Mouse (Mus musculus) cerebellum, postnatal 14 days (tissue): Measurements from ENCODE around the gene Rnf168.
"Not testable (repeated sequence)": the region's sequence is repeated elsewhere in the genome, so short reads cannot be mapped to it uniquely, and the experiment has no call there.

Source experiments
- DNase-seq, 2 experiments: peaks; one replicate each; pipeline ENCODE4 v3.0.0; 2021; ENCODE audit warnings: mixed read lengths in 2 of 2

The Rnf168 gene

DNA sequence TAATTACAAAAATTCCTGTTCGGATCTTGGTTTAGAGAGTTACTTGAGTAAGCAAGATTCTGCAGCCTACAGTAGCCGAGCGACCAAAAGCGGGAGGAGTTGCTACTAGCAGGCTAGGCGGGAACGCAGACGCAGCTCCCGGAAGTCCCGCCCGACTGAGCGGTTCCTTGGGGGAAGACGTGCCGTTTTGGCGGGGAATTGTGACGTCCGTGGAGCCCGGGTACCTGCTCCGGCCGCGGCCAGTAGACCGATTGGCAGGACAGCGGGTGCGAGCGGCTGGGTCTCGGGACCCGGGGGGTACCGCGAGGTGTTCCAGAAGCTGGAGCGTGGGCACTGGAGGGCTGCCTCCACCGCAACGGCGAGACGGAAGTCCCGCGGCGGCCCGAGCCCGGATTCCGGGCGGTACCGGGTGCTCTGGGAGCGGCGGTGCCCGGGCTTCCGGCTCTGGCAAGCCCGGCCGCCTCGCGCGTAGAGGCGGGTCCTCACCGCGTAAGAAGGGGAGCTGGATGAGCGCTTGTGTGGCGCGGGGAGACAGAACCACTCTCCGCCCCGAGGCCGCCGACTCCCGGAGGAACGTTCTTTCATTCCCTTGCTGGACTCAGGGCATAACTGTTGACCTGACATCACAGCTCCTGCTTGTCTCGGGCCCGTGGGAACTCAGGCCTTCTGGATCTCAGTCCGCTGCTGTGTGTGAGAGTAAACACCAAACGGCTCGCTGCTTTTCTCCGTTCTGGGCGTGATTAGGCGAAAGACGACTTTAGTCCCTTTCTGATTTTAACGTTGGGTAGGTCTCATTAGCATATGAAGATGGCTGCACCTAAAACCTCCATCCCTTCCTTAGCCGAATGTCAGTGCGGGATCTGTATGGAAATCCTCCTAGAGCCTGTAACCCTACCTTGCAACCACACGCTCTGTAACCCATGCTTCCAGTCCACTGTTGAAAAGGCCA is at the start of gene Rnf168:
Rnf168 (plus strand) TSS at position 152 of the 949 bp plus-strand sequence.
- DNase-seq = peak; percentile 88 to 93

DNA sequence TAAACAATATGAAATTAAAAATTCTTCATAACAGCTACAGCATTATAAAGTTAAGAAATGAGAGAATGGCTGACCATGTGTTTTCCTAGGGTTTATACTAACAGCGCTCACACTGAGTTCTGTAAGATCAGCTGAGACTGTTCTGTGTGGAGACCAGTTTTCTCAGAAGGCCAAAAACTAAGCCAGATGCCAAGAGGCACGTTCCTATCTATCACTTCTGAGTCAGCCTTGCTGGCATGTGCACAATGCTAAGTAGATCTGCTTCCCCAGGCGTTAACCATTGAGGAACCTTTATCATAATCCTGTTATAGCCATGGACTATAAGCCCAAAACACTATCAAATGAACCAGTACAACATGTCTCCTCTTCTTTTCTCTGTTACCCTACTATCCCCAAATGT is 45.2 kb upstream of the Rnf168 start:
- DNase-seq = not testable (repeated sequence)

DNA sequence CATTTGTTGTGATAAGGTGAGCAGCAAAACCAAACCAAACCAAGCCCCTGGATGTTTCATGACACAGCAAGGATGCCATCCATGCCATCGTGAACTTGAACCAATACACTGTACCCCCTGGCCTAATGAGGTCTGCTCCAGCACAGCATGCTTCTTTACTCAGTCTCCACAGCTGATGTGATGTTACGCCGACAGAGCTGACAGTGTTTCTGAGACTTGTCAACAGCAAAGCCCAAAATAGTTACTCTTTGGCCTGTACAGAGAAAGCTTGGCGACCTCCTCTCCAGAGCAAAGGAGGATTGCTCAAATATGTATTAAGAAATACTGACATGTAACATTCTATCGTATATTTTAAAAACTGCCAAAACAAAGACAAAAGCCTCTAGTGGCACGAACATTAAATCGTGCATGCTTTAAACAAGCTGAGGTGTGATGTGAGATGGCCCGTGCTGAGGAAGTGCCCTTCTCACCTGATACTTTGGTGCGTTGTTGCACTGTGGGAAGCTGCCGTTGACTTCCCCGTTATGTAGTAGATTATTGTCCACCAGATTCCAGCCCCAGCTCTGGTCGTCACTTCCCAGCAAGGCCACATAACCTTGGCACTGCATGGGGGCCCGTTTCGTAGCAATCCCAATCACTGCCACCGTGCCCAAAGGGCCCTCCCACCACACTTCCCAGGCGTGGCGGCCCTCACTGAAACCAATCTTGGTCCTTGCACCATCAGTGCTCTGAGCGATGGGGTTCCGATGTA is 39.2 kb upstream of the Rnf168 start:
- no peak for DNase-seq

DNA sequence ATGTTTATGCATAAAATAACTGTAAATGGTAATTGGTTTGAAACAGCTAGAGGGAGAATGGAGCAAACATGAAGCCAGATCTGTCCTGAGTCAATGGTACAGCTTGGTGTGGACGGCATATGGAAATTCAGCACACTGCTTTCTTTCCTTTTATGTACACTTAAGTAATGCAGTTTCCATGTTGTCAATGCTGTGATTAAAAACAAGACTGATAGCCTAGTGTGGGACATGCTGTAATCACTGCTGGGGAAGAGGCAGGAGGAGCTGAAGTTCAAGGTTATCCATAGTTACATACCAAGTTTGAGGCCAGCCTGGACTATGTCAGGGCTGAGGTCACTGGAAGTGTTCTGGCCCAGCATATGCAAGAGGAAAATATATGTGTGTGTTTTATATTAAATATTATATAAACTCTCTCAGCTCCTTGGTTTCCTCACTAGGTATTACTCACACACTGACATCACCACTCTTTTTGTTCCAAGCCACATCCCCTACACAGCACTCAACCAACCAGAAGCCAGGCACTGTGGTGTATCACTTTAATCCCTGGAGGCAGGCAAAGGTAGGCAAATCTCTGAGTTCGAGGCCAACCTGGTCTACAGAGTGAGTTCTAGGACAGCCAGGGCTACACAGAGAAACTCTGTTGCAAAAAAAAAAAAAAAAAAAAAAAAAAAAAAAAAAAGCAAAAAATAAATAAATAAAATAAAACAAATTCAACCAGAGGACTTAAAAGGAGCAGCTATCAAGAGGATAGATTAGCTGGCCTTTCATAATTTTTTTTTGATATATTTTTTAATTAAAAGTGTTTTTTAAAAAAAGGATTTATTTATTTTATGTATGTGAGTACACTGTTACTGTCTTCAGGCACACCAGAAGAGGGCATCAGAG is 37.6 kb upstream of the Rnf168 start:
- DNase-seq = no peak

DNA sequence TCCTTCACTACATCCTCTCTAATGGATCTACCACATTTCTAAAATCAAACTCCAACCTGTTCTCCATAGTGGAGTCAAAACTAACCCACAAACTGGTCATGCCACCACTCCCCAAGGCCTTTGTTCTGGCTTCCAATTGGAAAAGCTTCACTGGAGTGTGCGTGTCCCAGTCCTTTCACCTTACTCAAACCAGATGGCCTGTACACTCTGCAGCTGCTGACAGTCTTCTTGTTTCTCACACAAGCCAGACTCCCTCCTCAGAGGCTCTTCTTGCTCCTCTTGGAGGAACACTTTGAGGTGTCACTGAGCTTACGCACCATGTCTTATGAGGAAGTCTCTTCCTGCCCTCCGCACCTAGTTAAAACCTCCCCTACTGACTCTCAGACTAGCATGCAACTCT is 33.4 kb upstream of the Rnf168 start:
- no peak for DNase-seq

DNA sequence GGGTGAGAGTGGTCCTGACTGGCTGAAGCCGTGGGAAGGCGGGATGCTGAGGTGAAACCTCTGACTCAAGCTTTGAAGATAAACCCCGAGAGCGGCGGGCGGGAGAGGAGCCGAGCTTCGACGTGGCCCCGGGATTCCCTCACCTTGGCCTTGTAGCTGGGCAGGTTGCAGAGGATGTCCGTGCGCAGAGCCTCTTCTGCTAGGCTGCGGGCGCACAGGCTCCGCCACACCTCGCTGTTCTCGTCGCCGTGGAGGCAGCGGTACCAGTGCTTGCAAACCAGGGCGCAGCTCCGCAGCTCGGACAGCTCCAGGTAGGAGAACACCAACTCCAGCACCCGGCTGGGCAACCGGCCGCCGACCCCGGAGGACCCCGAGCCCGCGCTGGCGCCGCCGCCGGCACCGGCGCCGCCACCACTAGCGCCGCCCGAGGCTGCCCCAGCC is 30.9 kb upstream of the Rnf168 start:
- peak; percentile 73 to 77 for DNase-seq

DNA sequence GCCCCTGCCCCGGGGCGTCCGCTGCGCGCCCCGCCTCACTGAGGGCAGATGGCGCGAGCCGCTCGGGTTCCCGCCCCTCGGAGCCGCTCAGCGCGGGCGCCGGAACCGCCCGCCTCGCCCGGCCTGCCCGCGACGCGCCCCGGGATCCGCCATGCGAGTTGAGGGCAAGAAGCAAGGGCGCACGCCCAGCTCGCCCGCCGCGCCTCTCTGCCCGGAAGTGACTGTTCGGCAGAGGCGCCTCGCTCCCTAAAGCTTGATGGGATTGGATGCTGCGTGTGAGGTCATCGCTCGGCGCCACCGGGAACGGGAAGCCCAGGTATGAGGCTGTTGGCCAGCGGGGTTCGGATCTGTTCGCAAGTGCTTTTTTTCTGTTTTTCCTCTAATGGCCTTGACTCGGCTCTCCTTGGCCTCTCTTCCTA is 30.3 kb upstream of the Rnf168 start, which contains the start of the genes Fbxo45 and Wdr53:
Fbxo45 (minus strand) TSS at position 207 of the 419 bp plus-strand sequence.
Wdr53 (plus strand) TSS at position 276 of the 419 bp plus-strand sequence.
- peak; percentile 97 to 98 for DNase-seq

DNA sequence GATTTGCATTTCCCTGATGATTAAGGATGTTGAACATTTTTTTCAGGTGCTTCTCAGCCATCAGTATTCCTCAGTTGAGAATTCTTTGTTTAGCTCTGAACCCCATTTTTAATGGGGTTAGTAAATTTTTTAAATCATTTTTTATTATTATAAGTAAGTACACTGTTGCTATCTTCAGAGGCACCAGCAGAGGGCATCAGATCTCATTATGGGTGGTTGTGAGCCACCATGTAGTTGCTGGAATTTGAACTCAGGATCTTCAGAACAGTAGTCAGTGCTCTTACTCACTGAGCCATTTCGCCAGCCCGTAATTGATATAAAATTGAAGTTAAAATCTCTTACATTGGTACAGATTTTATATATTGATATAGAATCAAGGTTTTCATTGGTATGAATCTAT is 13.0 kb upstream of the Rnf168 start:
- not testable (repeated sequence) for DNase-seq

DNA sequence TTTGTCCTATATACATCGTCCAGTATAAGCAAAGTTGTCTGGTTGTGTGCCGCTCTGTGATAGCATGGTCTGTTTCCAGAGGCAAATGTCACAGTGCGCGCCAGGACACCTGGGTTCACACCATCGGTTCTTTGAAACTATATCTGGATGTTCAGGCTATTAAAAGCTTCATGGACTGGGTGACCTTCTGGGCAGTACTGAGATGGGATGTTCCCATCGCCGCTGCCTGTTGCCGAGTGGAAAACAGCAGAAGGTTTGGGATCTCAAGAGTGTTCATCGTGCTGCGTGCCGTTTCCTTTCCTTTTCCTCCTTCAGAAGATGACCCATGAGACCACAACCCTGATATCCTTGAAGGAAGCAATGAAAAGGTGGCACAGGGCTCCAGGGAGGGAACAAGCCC is 6.0 kb upstream of the Rnf168 start, which contains the start of gene Smco1:
Smco1 (plus strand) TSS at position 178 of the 400 bp plus-strand sequence.
- no peak for DNase-seq

DNA sequence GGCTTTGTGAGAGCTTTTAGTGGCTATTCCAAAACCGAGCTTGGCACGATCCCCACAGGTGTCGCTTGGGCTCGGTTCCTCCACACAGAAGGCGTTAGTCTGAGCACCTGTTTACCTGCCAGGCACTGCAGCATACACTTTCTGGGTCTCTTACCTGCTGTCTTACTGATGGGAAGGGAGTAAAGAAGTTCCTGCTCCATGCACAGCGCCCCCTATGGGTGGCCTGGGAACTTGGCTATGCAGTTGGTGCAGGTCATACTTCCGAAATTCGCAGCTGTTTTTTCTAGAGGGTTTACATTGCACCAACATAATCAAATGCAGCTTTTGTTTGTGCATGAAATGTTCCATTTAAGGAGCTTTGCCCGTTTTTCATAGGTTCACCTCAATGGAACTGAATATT is 3.9 kb upstream of the Rnf168 start:
- DNase-seq = peak in 1 of 2 experiments; percentile 40

DNA sequence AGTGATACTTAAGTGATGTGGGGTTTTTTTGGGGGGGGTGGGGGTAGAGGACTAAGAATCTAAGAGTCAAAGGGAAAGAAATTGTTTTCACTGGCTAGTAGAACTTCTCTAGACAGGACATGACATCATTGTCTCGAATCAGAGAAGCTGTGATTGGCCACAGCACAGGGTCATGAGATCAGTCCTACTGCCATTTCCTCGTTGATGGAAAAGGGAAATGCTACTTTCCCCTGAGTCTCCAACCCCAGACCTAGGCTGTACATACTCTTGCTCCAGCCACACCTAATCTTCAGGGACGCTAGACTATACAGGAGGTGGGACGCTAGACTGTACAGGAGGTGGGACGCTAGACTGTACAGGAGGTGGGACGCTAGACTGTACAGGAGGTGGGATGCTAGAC is 2.2 kb upstream of the Rnf168 start:
- DNase-seq = no peak

DNA sequence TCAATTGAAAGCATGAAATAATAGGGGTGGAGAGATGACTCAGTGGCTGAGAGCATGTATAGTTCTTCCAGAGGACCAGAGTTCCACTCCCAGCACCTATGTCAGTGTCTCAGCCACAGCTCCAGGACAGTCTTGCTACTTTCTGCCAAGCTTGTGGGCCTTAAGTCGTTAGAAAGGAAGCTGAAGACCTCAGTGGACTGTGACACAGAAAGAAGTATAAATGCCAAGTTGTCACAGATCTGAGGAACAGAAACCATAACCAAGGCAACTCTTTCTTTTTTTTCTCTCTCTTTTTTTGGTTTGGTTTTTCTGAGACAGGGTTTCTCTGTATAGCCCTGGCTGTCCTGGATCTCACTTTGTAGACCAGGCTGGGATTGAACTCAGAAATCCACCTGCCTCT is 1.4 kb upstream of the Rnf168 start:
- no peak for DNase-seq

DNA sequence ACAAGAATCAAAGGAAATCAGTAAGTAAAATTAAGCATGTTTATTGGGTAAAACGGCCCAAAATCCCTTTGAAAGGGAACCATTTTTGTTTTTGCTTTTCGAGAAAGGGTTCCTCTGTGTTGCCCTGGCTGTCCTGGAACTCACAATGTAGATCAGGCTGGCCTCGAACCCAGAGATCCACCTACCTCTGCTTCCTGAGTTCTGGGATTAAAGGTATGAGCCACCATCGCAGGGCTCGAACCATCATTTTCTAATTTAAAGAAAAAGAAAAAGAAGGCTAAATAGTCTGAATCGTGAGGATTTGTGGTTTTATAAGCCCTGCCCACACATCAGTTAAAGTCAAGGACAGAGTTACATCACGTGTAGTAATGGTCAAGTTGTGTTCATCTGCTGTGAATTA is 1.1 kb downstream of the Rnf168 start:
- no peak for DNase-seq

DNA sequence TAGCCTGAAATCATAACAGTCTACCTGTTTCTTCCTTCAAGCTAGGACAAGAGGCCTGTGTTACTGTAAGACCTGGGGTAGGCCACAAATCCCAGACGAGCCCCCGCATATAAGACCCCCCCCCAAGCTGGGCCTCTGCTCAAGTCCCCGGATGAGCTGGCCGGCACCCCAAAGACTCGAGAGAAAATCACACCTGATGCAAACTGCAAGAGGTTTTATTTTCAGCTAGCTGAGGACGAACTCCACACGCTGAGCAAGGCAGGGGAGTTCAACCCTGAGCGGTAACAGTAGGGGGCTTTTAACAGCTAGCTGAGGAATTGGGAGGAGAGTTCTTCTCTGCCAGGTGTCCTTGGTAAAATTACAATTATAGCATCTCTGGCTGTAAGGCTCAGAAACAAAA is 3.0 kb downstream of the Rnf168 start:
- no peak for DNase-seq

DNA sequence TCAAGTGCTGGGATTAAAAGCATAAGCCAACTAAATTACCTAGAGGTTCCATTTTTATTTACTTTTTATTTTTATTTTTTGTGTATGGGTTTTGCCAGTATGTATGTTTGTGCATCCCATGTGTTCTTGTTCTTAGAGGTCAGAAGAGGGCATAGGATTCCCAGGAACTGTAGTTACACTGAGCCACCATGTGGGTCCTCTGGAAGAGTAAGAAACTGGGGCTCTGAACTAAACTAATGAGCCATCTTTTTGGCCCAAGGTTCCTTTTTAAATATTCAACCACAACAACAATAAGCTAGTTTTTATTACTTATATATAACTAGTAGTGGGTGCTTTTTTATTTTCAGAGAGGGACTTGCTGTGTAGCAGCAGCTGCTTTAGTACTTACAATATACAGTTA is 5.3 kb downstream of the Rnf168 start:
- DNase-seq = no peak

DNA sequence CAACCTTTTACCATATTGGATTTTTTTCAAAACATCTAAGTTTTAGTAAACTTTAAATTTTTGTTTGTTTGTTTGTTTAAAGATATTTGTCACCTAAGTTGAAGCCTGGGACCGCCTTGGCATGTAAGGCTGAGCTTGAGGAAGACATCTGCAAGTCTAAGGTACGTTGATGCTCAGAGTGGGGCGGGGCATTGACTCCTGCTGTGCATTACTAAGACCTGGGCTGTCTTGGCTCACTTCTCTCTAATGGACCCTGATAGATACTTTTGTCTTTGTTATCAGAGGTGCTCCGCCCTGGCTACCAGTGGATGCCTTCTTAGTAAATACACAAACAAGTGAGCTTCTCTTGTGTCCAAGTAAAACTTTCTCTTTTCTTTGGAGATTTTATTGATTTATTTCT is 14.6 kb downstream of the Rnf168 start:
- DNase-seq = no peak

DNA sequence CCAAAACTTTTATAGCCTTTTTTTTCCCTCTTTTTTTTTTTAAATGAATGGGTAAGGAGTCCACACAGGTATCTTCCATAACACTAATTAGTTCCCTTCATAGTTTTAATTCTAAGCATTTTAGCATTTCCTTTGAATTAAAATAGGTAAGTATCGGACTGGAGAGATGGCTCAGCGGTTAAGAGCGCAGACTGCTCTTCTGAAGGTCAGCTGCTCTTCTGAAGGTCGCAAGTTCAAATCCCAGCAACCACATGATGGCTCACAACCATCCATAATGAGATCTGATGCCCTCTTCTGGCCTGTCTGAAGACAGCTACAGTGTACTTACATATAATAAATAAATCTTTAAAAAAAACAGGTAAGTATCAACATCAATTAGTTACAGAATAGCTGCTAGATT is 22.4 kb downstream of the Rnf168 start:
- not testable (repeated sequence) for DNase-seq

DNA sequence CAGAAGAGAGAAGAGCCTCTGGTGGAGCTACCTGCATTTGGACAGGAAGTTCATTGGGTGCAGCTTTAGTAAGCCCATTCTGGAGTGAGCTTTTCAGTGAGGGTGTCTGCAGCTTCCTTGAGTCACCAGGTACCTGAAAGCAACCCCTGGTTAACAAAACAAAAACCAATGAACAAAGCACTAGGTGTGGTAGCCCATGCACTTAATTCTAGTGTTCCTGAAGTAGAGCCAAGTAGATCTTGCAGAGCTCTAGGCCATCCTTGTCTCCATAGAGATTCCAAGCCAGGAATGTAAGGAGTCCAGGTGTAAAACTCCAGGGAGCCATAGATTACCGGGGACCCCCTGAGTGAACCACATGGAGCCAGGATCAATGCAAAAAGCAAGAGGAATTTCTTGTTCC is 25.8 kb downstream of the Rnf168 start:
- no peak for DNase-seq

DNA sequence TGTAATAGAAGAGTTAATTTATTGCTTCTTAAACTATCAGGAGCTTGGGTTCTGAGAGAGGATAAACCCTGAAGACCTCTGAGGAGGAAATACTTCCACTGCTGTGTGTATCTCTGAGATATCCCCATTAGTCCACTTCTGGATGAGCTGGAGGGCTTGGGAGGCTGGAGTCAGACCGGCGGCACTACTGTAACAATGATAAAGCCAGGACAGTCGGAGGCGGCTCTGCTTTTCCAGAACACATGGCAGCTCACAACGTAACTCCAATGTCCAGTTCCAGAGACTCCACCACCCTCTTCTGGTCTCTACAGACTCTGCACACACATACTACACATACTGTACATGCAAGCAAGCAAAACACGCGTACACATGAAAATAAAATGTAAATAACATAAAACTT is 26.6 kb downstream of the Rnf168 start:
- no peak for DNase-seq

DNA sequence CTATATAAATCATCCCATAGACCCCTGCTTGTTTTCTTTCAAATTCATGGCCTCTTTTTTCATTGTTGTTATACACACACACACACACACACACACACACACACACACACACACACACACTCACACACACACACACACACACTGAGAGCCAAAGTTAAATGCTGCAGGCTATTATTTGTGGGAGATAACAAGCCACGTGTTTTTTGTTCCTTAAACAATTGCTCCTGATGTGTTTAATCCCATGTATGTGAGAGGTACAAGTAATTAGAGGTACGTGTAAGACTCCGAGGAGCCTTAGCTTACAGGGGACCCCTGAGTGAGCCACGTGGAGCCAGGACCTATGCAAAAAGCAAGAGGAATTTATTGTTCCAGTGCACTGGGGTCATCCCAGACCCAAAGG is 34.7 kb downstream of the Rnf168 start:
- DNase-seq = no peak

DNA sequence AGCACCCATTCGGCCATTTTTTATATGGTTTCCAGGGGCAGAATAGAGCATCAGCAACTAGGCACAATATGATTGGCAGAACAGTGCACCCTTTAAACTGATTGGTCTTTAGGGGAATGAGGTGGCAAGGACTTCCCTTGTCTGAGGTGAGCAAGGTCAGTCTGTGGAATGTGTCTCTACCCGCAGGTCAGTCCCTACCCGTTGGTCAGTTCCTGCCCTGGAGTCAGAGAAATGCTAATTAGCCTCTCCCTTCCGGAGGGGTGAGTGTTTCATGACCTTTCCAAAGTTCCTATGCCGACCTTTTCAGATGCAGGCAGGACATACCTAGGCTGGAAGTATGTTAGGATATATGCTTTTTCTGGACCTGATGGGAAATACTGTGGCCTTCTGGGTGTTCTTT is 35.1 kb downstream of the Rnf168 start:
- DNase-seq = no peak

DNA sequence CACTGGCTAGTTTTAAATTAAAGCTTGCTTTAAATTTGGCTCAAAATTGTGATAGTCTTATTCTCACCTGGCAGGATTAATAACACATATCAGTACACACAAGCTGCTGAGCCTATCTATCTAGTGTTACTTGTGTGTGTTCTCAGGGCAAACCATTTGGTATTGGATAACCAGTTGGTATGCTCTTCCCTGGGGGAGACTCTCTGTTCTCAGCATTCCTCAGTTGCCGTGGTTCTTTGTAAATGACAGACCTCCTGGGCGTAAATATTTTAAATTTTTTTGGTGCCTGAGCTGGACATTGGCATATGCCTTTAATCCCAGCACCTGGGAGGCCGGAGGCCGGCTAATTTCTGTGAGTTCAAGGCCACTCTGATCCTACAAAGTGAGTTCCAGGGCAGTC is 35.6 kb downstream of the Rnf168 start:
- no peak for DNase-seq

DNA sequence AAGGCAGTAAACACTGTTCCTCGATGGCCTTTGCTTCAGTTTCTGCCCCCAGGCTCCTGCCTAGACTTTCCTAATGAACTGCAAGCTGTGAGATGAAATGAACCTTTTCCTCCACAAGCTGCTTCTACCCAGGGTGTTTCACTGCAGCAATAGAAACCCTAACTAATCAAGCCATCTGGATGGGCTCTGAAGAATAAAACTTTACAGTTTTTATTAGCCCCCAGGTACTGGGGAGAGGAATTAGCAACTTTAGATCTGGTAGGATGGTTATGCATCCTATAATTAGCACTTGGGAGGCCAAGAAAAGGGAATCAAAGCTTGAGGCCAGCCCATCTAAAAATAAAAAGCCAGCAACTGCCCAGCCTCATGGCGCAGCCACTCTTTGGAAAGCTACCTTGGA is 39.3 kb downstream of the Rnf168 start:
- no peak for DNase-seq
